Mouse (Mus musculus) heart, postnatal 0 days (tissue): Measurements from ENCODE around the gene Cacna2d4. TPM values are rescaled to one million over a fixed set of nuclear protein-coding genes. Genes with fewer than 3 reads are reported as not detected.

Experiments used
- ATAC-seq: fragments of 200-750 bp; cut with Nextera tagmentation; 2 replicates; pipeline ENCODE4 v1.8.0; 2017; ENCODE audit warnings: low read depth, moderate number of reproducible peaks, moderate library complexity; ENCODE audit not compliant: insufficient read depth
- DNase-seq: peaks from one replicate; pipeline ENCODE4 v3.0.0-alpha.2; 2016; ENCODE audit warnings: low spot score
- H3K27ac ChIP-seq: fragments of 300-500 bp; sonication (generic); 2 replicates; pipeline ENCODE4 v1.5.1; 2014; ENCODE audit warnings: low read depth, mild to moderate bottlenecking
- H3K27me3 ChIP-seq: fragments of 300-500 bp; sonication (generic); 2 replicates; pipeline ENCODE4 v1.6.1; 2014; ENCODE audit warnings: low read length, mixed read lengths; ENCODE audit not compliant: control insufficient read depth, insufficient read depth
- H3K36me3 ChIP-seq: fragments of 300-500 bp; sonication (generic); replicated peaks from 2 replicates; pipeline ENCODE4 v1.6.1; 2014; ENCODE audit warnings: low read length, mixed read lengths; ENCODE audit not compliant: control insufficient read depth, insufficient read depth
- H3K4me1 ChIP-seq: fragments of 300-500 bp; sonication (generic); 2 replicates; pipeline ENCODE4 v1.6.1; 2014; ENCODE audit warnings: antibody characterized with exemption; ENCODE audit not compliant: control insufficient read depth, insufficient read depth
- H3K4me2 ChIP-seq: fragments of 300-500 bp; sonication (generic); 2 replicates; pipeline ENCODE4 v1.6.1; 2014; ENCODE audit warnings: low read depth, mild to moderate bottlenecking, low read length, moderate library complexity
- H3K4me3 ChIP-seq: fragments of 300-500 bp; sonication (generic); 2 replicates; pipeline ENCODE4 v1.5.1; 2014; ENCODE audit warnings: low read depth, low read length
- H3K9ac ChIP-seq: fragments of 300-500 bp; sonication (generic); replicated peaks from 2 replicates; pipeline ENCODE4 v1.6.1; 2014; ENCODE audit warnings: low read depth, low read length, mixed read lengths
- H3K9me3 ChIP-seq: fragments of 300-500 bp; sonication (generic); replicated peaks from 2 replicates; pipeline ENCODE4 v1.6.1; 2016; ENCODE audit warnings: low read length; ENCODE audit not compliant: control insufficient read depth
- CTCF ChIP-seq: IDR thresholded peaks from 2 replicates; pipeline ENCODE4 v1.5.1; 2016; ENCODE audit warnings: antibody characterized with exemption, control low read depth, low read depth
- EP300 ChIP-seq: IDR thresholded peaks from 2 replicates; pipeline ENCODE4 v1.6.1; 2016; ENCODE audit warnings: antibody characterized with exemption, low read depth
- WGBS: fragments of 180-500 bp; shearing (Covaris S2); extraction: QIAGEN DNeasy Blood & Tissue Kit; methylation state at CpG from one replicate; pipeline ENCODE4 v1.1.7; 2014; 5-methylcytosine and 5-hydroxymethylcytosine counted together
- polyA plus RNA-seq: library from polyadenylated mRNA; unstranded; fragments of >200 nt; fragmentation: Nextera tagmentation; extraction: Ambion mirVana; gene quantifications from 2 replicates; pipeline ENCODE4 v1.2.1, GENCODE M21; 2015
- total RNA-seq: library from RNA; depleted of rRNA; stranded (reverse); fragments of >200 nt; gene quantifications from 2 replicates; pipeline ENCODE4 v1.2.3, GENCODE M21; 2014; ENCODE audit warnings: low replicate concordance

Cacna2d4 gene
- total and polyA plus RNA-seq, 2 experiments from 2014 or later, result not detected

- no peak overlapping the region for H3K27ac ChIP-seq
- H3K36me3 ChIP-seq, result no peaks in the 10 kb centered on the region
- H3K27me3 ChIP-seq, result 0 out of 2 replicates have a peak, but pooled peaks cover 12% of the 10 kb centered on the region
- H3K4me2 ChIP-seq, result no peak overlapping the region
- no peak for DNase-seq
- H3K4me3 ChIP-seq, result no peak overlapping the region
- no peaks in the 10 kb centered on the region for H3K9me3 ChIP-seq
- WGBS, result 57% methylated on average over 7 of the region's 7 CpGs
- no peak for TF ChIP-seq EP300
- no peak for TF ChIP-seq CTCF
- ATAC-seq, result no peak
- no peak overlapping the region for H3K9ac ChIP-seq
- H3K4me1 ChIP-seq, result no peaks in the 10 kb centered on the region
Observed at GRCm38 (mm10) chr6:119240256-119240655, 3.9 kb downstream of the Cacna2d4 start.

- DNase-seq (no peak), ATAC-seq (no peak)
- Histone ChIP-seq H3K4me1 (no peaks in the 10 kb centered on the region), H3K4me3 (no peak overlapping the region), H3K4me2 (no peak overlapping the region), H3K27ac (no peak overlapping the region), H3K9me3 (peaks cover 3% of the 10 kb centered on the region), H3K27me3 (0 out of 2 replicates have a peak, but pooled peaks cover 12% of the 10 kb centered on the region), H3K36me3 (no peaks in the 10 kb centered on the region), H3K9ac (no peak overlapping the region)
- TF ChIP-seq CTCF, result no peak
- no peak for TF ChIP-seq EP300
- 49% methylated on average over 21 of the region's 21 CpGs for WGBS
Observed at GRCm38 (mm10) chr6:119240871-119241705, 4.8 kb downstream of the Cacna2d4 start.

- no peak for TF ChIP-seq EP300
- no peak for TF ChIP-seq CTCF
- no peak for ATAC-seq
Observed at GRCm38 (mm10) chr6:119246082-119246481, 9.8 kb downstream of the Cacna2d4 start.

GRCm38 (mm10) chr6:119248578-119248977 is 12.3 kb downstream of the Cacna2d4 start:
- H3K27ac ChIP-seq, result no peak overlapping the region
- H3K9ac ChIP-seq, result no peak overlapping the region
- ATAC-seq (no peak), DNase-seq (no peak)
- 62% methylated on average over 3 of the region's 3 CpGs for WGBS
- peaks cover 8% of the 10 kb centered on the region for H3K9me3 ChIP-seq
- H3K27me3 ChIP-seq, result no peaks in the 10 kb centered on the region
- H3K36me3 ChIP-seq, result no peaks in the 10 kb centered on the region
- no peak for TF ChIP-seq EP300
- no peak for TF ChIP-seq CTCF
- no peaks in the 10 kb centered on the region for H3K4me1 ChIP-seq
- no peak overlapping the region for H3K4me2 ChIP-seq
- H3K4me3 ChIP-seq, result no peak overlapping the region

More at GRCm38 (mm10) chr6:119246082-119246481, 9.8 kb downstream of the Cacna2d4 start:
- Histone ChIP-seq H3K36me3 (no peaks in the 10 kb centered on the region), H3K9me3 (peaks cover 8% of the 10 kb centered on the region), H3K9ac (no peak overlapping the region), H3K27ac (no peak overlapping the region), H3K27me3 (no peaks in the 10 kb centered on the region), H3K4me2 (no peak overlapping the region), H3K4me1 (no peaks in the 10 kb centered on the region), H3K4me3 (no peak overlapping the region)
- WGBS, result 48% methylated on average over 2 of the region's 2 CpGs
- DNase-seq, result no peak

GRCm38 (mm10) chr6:119249726-119250125 is 13.4 kb downstream of the Cacna2d4 start:
- Histone ChIP-seq H3K27me3 (no peaks in the 10 kb centered on the region), H3K4me3 (no peak overlapping the region), H3K4me2 (no peak overlapping the region), H3K4me1 (no peaks in the 10 kb centered on the region), H3K9me3 (peaks cover 8% of the 10 kb centered on the region), H3K27ac (no peak overlapping the region), H3K36me3 (no peaks in the 10 kb centered on the region), H3K9ac (no peak overlapping the region)
- ATAC-seq (no peak), DNase-seq (no peak)
- WGBS, result 82% methylated on average over 10 of the region's 10 CpGs
- TF ChIP-seq CTCF (no peak), EP300 (no peak)
